Mouse (Mus musculus) layer of hippocampus, adult 2 months (tissue): ENCODE measurements at regions not wholly inside any gene's neighbourhood (a gene's known extent, or its start where the extent isn't known, plus 50 kb on each side); places are given as distances from the start of the nearest gene placed in this dataset.

Experiments
- DNase-seq, 2 experiments: peaks; one replicate each; pipeline ENCODE4 v3.0.0; 2022; ENCODE audit warnings: low spot score in 2 of 2
- H3K27ac ChIP-seq: fragments of 200-600 bp; 2 replicates; pipeline ENCODE4 v1.8.1; 2022
- H3K4me3 ChIP-seq: fragments of 200-600 bp; 2 replicates; pipeline ENCODE4 v1.8.1; 2022; ENCODE audit warnings: mild to moderate bottlenecking
- CTCF ChIP-seq: fragments of 200-600 bp; conservative IDR thresholded peaks from 2 replicates; pipeline ENCODE4 v1.8.1; 2022; ENCODE audit warnings: antibody characterized with exemption, mild to moderate bottlenecking, moderate library complexity

DNA sequence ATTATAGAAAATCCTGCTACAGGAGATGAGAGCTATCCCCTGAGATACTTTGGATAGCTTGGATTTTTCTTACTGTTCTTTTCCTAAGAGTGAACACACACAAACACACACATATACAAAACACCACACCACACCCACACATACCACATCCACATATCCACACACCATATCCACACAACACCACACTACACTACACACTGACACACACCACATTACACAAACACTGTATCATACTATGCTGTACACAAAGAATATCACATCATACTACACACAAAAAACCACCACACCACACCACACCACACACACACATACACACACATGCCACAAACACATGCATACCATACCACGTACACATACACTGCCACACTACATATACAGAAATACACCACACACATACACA lies 267.1 kb upstream of the Mpped2 start:
- no peak for TF ChIP-seq CTCF
- Histone ChIP-seq H3K27ac (no peak overlapping the region), H3K4me3 (no peak overlapping the region)
- DNase-seq: no peak

GRCm38 (mm10) chr2:106427237-106427636 lies 265.8 kb upstream of the Mpped2 start:
- DNase-seq: no peak
- H3K27ac ChIP-seq: no peak overlapping the region
- TF ChIP-seq CTCF: no peak
- no peak overlapping the region for H3K4me3 ChIP-seq

DNA sequence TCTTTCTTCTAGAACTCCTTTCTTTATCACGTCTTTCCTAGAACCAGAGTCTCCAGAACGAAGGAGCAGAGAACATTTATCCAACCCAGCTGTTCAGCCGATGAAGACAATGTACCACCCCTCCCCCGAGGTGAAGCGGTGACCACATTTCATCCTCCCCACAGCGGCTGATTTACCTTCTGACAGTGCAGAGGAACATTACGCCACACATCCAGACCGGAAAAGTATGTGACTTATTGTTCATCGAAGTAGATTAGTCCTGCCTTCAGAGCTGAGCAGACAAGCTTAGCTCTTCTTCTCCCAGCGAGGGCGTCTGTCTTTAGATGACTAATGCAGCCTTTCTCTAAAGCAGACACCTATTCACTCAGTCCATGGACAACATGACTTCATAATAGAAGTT lies 264.2 kb upstream of the Mpped2 start:
- H3K4me3 ChIP-seq: no peak overlapping the region
- TF ChIP-seq CTCF: no peak
- DNase-seq: no peak
- no peak overlapping the region for H3K27ac ChIP-seq

DNA sequence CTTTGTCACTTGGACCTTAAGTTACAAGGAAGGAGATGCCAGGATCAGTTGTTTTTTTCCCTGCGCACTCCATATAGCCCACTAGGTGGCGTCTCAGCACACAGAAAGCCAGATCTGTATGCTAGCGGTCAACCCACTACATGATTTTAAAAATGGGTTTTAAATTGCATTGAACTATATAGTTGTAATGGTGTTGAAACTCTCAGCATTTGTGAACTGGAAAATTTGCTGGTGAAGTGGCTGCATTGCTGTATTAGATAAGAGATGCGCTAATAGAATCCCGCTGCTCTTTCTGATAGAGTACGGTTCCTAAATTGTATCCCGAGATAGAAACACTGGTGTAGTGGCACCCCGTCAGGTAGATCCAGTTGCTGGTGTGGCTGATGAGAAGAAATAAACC lies 261.9 kb upstream of the Mpped2 start:
- TF ChIP-seq CTCF: peak; percentile 97
- H3K27ac ChIP-seq: no peak overlapping the region
- H3K4me3 ChIP-seq: peak overlapping the region; percentile 55
- peak; percentile 63 to 83 for DNase-seq

- Histone ChIP-seq H3K4me3 (peak overlapping the region; percentile 55), H3K27ac (no peak overlapping the region)
- TF ChIP-seq CTCF: no peak
- DNase-seq: no peak
Observed at GRCm38 (mm10) chr2:106431637-106432199, 261.4 kb upstream of the Mpped2 start.

GRCm38 (mm10) chr2:106436136-106436535 lies 256.9 kb upstream of the Mpped2 start:
- DNase-seq: no peak
- H3K27ac ChIP-seq: no peak overlapping the region
- TF ChIP-seq CTCF: no peak
- H3K4me3 ChIP-seq: no peak overlapping the region

- TF ChIP-seq CTCF: no peak
- no peak overlapping the region for H3K27ac ChIP-seq
- DNase-seq: peak; percentile 13 to 31
- no peak overlapping the region for H3K4me3 ChIP-seq
Observed at GRCm38 (mm10) chr2:106454310-106454974, 238.6 kb upstream of the Mpped2 start.

- no peak overlapping the region for H3K27ac ChIP-seq
- no peak for TF ChIP-seq CTCF
- DNase-seq: no peak
- no peak overlapping the region for H3K4me3 ChIP-seq
Observed at GRCm38 (mm10) chr2:106455039-106455438, 238.0 kb upstream of the Mpped2 start.

DNA sequence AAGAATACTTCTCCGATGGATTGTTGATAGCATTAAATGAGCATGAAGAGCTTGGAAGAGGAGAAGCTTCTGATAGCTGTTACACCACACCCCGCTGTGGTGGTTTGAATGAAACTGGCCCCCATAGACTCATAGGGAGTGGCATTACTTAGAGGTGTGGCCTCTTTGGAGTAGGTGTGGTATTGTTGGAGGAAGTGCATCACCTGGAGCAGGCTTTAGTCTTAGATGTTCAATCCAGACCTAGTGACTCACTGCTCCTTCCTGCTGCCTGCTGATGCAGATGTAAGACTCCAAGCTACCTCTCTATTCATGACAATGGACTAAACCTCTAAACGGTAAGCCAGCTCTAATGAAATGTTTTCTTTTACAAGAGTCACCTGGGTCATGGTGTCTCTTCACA lies 237.1 kb upstream of the Mpped2 start:
- DNase-seq: no peak
- no peak for TF ChIP-seq CTCF
- Histone ChIP-seq H3K27ac (no peak overlapping the region), H3K4me3 (no peak overlapping the region)

DNA sequence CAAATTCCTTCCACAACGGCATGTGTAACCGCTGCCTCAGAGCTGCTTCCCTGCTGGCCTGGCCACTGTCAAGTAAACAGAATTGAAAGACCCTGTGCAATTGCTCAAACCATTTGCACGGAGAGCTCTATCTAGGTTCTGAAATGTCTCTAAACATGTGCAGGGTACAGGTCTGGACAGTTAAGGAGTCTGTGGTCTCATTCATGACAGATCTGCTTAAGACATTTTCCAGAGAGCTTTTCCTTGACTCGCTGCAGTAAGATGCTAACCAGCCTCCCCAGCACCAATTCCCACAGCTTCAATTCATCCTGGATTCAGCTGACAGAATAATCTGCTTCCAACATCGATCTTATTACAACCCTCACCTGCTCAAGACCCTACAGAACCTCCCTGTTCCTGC lies 235.1 kb upstream of the Mpped2 start:
- H3K27ac ChIP-seq: no peak overlapping the region
- no peak for TF ChIP-seq CTCF
- no peak overlapping the region for H3K4me3 ChIP-seq
- DNase-seq: no peak

DNA sequence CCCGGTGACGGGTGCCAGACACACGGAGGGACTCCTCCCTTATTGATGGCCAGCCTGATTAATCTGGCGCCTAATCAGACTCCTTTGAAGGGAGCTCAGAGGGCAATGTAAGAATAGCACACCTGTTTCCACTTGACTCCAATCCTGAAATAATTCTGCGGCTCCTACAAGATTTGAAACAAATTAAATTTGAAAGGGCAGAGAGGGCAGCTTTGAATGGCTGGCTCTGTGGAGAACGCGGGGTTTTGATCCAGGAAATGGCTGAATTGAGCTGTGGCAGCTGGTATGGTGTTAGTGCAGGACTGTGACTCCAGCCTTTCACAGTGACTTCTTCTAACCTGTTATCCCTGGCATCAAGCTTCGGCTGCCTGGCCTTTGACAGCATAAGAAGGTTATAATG lies 232.0 kb upstream of the Mpped2 start:
- Histone ChIP-seq H3K4me3 (no peak overlapping the region), H3K27ac (no peak overlapping the region)
- no peak for TF ChIP-seq CTCF
- no peak for DNase-seq

DNA sequence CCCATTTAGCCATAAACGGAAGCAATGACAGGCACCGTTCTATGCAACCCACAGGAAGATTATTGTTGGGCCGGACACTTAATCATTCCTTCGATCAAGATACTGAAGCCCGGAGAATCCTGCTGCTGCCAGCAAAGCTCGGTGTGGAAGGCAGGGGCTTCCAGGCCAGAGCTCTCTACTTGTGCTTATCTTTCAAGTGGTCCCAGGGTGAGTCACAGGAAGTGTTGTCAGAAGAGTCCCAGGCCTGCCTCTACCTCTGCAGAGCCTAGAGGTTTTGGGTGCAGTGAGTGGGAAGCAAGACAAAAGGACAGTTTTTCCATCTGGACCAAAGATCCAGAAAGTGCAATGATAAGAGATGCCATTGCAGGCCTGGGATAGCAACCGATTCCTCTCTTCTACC lies 231.6 kb upstream of the Mpped2 start:
- H3K27ac ChIP-seq: no peak overlapping the region
- TF ChIP-seq CTCF: no peak
- no peak for DNase-seq
- H3K4me3 ChIP-seq: no peak overlapping the region

- DNase-seq: no peak
- Histone ChIP-seq H3K27ac (no peak overlapping the region), H3K4me3 (no peak overlapping the region)
- TF ChIP-seq CTCF: no peak
Observed at GRCm38 (mm10) chr2:106461973-106462637, 231.0 kb upstream of the Mpped2 start.

- no peak overlapping the region for H3K27ac ChIP-seq
- H3K4me3 ChIP-seq: no peak overlapping the region
- DNase-seq: no peak
- TF ChIP-seq CTCF: no peak
Observed at GRCm38 (mm10) chr2:106465055-106465454, 228.0 kb upstream of the Mpped2 start.
